Mouse (Mus musculus): ENCODE data around the gene Atrn. TPM values are rescaled to one million over a fixed set of nuclear protein-coding genes. Genes with fewer than 3 reads are reported as not detected.

The Atrn gene
- 13.7 and 14.5 TPM in 2 replicates for polyA plus RNA-seq (2021; fragmentation: Nextera tagmentation)
- long read RNA-seq, experiment 1, partial matches to known transcripts, result 39 of 41 reads
- long read RNA-seq, experiment 1, other reads (novel, unspliced or antisense), result 2 of 41 reads
- long read RNA-seq, experiment 2, full-length matches to known transcripts, result 1 of 83 reads
- long read RNA-seq, experiment 2, partial matches to known transcripts, result 76 of 83 reads
- long read RNA-seq, experiment 2, other reads (novel, unspliced or antisense), result 6 of 83 reads

DNA sequence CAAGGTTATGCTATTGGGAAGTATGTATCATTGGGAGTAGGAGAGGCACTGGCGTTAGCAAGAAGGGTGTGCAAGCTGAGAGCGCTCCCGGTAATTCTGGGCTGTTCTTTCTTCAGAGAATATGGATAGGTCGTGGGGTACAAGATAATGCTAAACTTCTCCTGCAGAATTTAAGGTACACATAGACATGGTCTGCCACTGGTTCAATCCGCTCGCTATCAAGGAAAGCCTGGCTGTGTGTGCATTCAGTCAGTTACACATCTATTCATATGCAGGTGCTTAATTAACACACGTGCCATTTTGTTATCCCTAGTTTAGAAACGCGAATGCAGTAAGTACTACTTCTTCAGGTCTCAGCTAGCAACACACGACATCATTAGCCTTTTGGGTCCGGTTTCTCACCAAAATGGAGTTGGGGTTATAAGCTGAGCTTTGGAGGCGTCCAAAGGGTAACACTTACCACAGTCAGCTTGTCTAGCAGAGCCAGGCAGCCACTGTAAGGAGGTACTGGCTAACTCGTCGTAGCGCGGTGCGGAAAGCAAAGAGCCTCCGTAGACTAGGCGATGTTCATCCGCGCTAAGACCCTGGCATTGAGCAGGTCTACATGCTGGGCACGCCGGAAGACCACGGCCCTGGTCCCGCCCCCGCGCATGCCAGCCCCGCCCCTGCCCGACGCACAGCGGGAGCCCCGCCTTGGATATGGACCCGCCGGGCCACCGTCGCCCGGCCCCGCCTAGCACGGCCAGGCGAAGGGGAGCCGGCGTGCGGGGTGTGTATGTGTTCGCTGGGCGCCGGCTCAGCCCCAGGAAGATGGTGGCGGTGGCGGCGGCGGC, at the start of gene Atrn, which contains the start of gene 4930402H24Rik:
Gene Atrn (plus strand): TSS at position 745 of the 833 bp plus-strand sequence.
Gene 4930402H24Rik (minus strand): TSS at position 656 of the 833 bp plus-strand sequence.

DNA sequence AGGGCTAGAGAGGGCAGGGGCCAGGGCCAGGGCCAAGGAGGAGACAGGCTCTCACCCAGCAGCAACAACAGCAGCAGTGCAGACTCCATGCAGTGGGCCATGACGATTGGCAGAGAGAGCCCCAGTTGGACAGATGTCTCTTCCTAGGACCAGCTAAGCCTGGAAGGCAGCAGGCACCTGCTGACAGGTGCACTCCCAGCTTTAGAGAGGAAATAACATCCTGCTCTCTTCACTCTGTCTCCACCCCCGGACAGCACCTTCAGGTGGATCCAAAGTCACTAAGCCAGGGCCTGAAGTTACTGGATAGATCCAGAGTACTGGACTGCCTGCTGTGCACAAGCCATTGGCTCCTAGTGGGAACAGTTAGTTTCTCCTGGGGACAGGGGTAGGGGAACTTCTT, 136.7 kb downstream of the Atrn start, which contains the start of gene Gfra4:
Gene Gfra4 (minus strand): TSS at position 101 of the 400 bp plus-strand sequence.

DNA sequence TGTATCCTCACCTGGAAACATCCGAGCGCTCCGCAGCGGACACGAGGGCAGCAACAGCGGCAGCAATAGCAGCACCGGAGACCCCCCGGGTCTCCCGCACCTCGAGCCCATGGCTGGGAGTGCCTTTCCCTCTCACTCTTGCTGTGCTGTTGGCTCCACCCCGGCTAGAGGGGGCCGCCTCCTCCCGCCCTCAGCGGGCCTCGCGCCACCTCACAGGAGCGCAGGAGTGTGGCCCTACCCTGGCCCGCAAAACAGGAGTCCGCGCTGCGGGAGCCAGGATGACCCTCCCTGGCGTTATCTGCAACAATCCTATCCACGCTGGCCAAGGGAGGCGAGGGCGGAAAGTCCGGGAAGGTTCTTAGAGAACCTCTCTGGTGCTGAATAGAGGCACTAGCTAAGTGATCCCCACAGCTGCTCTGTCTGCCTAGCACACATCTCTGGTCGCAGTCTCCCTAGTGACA, 157.1 kb downstream of the Atrn start, which contains the start of gene Adam33:
Gene Adam33 (minus strand): TSS at position 411 of the 461 bp plus-strand sequence.

Small RNAs within 50 kb of the gene (microRNA-seq; reads per million reads assigned to microRNA genes)
- gene Mir6973b, result not detected

Other genes starting within 250 kb of the Atrn start
- gene Ddrgk1, start 241.8 kb upstream of the Atrn start, polyA plus RNA-seq (2021; fragmentation: Nextera tagmentation), result 182 and 186 TPM in 2 replicates
- 47.2 and 58.9 TPM in 2 replicates for gene Itpa, start 238.9 kb upstream of the Atrn start, polyA plus RNA-seq (2021; fragmentation: Nextera tagmentation)
- gene Slc4a11, start 209.0 kb upstream of the Atrn start, polyA plus RNA-seq (2021; fragmentation: Nextera tagmentation), result 0.28 and 1.1 TPM in 2 replicates
- gene 4930402H24Rik, start 89 bp upstream of the Atrn start, polyA plus RNA-seq (2021; fragmentation: Nextera tagmentation), result 17.6 and 21.2 TPM in 2 replicates
- 139 and 167 TPM in 2 replicates for gene Gfra4, start 136.6 kb downstream of the Atrn start, polyA plus RNA-seq (2021; fragmentation: Nextera tagmentation)
- gene Adam33, start 157.3 kb downstream of the Atrn start, polyA plus RNA-seq (2021; fragmentation: Nextera tagmentation), result 0.24 and 0.29 TPM in 2 replicates
- gene Siglec1, start 180.3 kb downstream of the Atrn start, polyA plus RNA-seq (2021; fragmentation: Nextera tagmentation), result 0.06 and 0.14 TPM in 2 replicates
- gene Hspa12b, start 220.8 kb downstream of the Atrn start, polyA plus RNA-seq (2021; fragmentation: Nextera tagmentation), result 1.4 and 1.6 TPM in 2 replicates
- not detected in 2 replicates for gene Gm11037, start 227.0 kb downstream of the Atrn start, polyA plus RNA-seq (2021; fragmentation: Nextera tagmentation)

All from layer of hippocampus, adult 6 months (tissue).